Mouse (Mus musculus) heart, adult 2 months (tissue): Measurements from ENCODE around the gene Slc25a4. TPM values are rescaled to one million over a fixed set of nuclear protein-coding genes. Genes with fewer than 3 reads are reported as not detected.
A peak's percentile ranks its signal among the peaks of the same experiment; 100 is the strongest.
"Not testable (repeated sequence)": the region's sequence is repeated elsewhere in the genome, so short reads cannot be mapped to it uniquely, and the experiment has no call there.

Source experiments
- DNase-seq, 2 experiments: peaks; one replicate each; pipeline ENCODE4 v3.0.0; 2021
- H3K27ac ChIP-seq: fragments of 200-600 bp; 2 replicates; pipeline ENCODE4 v1.8.1; 2022
- H3K27me3 ChIP-seq: fragments of 200-500 bp; 2 replicates; pipeline ENCODE4 v1.6.1; 2012; ENCODE audit warnings: mild to moderate bottlenecking, low read length, inconsistent platforms, mixed read lengths; ENCODE audit not compliant: control insufficient read depth, insufficient read depth
- H3K36me3 ChIP-seq: fragments of 200-500 bp; 2 replicates; pipeline ENCODE4 v1.6.1; 2012; ENCODE audit warnings: low read length, inconsistent platforms; ENCODE audit not compliant: control insufficient read depth, insufficient read depth
- H3K4me1 ChIP-seq: fragments of 200-500 bp; 2 replicates; pipeline ENCODE4 v1.6.1; 2011; ENCODE audit warnings: low read length; ENCODE audit not compliant: control insufficient read depth, insufficient read depth
- H3K4me3 ChIP-seq: fragments of 200-600 bp; 2 replicates; pipeline ENCODE4 v1.8.1; 2022
- H3K79me2 ChIP-seq: fragments of 200-500 bp; replicated peaks from 2 replicates; pipeline ENCODE4 v1.6.1; 2012; ENCODE audit warnings: mild to moderate bottlenecking, inconsistent platforms, low read length, moderate library complexity, mixed read lengths; ENCODE audit not compliant: control insufficient read depth, insufficient read depth
- H3K9ac ChIP-seq: fragments of 200-500 bp; 2 replicates; pipeline ENCODE4 v1.6.1; 2012; ENCODE audit warnings: low read depth, mild to moderate bottlenecking, control low read depth, inconsistent platforms, low read length, mixed read lengths
- CTCF ChIP-seq: fragments of 200-600 bp; IDR thresholded peaks from 2 replicates; pipeline ENCODE4 v1.8.1; 2022; ENCODE audit warnings: antibody characterized with exemption, mild to moderate bottlenecking, moderate library complexity
- EP300 ChIP-seq: fragments of 200-500 bp; IDR thresholded peaks from 2 replicates; pipeline ENCODE4 v1.6.1; 2011; ENCODE audit warnings: low read depth, low read length, control low read depth; ENCODE audit not compliant: insufficient read depth
- POLR2A ChIP-seq: fragments of 200-500 bp; IDR thresholded peaks from 2 replicates; pipeline ENCODE4 v1.6.1; 2011; ENCODE audit warnings: mild to moderate bottlenecking, low read depth, low read length, control low read depth; ENCODE audit not compliant: insufficient read depth
- WGBS: fragments of 180-500 bp; shearing (Covaris S2); methylation state at CpG from one replicate; pipeline ENCODE4 v1.1.7; 2018; 5-methylcytosine and 5-hydroxymethylcytosine counted together
- intact Hi-C: fragments of 180-260 bp; cut with DNase I; formaldehyde crosslinking; loops from one replicate; pipeline ENCODE4 v1.15.1; 2025
- polyA plus RNA-seq: library from polyadenylated mRNA; depleted of rRNA; stranded (reverse); fragments of >200 nt; gene quantifications from 2 replicates; pipeline ENCODE4 v1.2.3, GENCODE M21; 2012
- total RNA-seq, 2 experiments: library from RNA; stranded (reverse); gene quantifications; 2 replicates each; pipeline ENCODE4 v1.2.3; 2021

Slc25a4 gene
- total and polyA plus RNA-seq, 3 experiments: 4,382 to 5,412 (median 4,929) TPM

DNA sequence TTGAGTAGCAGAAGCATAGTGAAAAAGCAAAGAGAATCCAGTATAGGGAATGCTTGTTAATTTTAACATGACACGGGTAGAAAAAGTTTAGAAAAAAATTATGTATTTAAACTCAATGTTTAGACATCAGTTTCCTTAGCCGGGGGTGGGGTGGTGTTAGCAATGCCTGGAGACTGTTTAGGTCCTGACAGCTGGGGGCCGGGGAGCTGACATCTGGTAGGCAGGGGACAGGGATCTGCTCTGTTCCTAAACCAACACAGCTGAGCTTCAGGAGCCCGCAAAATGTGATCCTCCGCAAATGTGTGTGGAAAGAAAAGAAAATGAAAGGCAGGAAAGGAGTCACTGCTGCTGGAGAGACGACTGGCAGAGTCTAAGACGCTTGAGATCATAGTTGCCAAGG, 31.9 kb upstream of the Slc25a4 start:
- intact Hi-C loops: loop anchor here (1.0 to 2.0 kb wide), 3 partner anchors 38 to 304 kb away; no protein-coding TSS in a partner anchor
- 56% methylated on average over 7 of the region's 7 CpGs for WGBS

DNA sequence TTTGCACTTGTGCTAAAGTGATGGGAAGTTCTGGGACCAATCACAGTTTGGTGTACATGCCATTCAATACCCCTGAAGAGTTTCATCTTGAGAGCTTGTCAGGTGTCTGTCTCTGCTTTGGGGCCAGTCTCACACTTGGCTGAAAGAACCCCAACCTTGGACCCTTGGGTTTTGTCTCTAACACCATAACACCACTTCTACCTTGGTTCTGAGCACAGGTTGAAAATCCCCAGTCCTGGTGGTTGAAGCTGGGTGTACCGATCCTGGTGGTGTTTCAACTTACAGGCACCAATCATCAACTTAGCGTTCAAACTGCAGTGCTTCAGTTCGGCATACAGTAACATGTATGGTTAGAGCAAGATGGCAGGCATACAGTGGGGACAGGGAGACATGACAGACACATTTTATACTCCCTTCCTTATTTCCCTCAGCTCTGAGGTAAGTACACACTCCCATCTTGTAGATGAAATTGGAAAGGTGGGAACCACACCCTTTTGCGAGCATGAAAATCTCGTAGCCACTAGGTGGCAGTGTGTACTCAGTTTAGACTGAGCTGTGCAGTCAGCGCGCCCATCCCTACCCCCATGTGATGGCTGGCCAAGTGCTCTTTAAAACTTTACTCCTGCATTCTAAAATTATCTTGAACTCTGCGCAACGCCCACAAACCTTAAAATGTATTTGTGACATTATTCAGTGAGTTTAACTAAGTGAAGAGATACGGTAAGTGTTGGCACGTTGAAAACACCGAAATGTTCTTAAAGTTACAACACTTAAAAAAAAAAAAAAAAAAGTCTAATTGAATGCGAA, 30.7 kb upstream of the Slc25a4 start:
- no peak overlapping the region for H3K27ac ChIP-seq
- no peaks in the 10 kb centered on the region for H3K36me3 ChIP-seq
- H3K9ac ChIP-seq: no peak overlapping the region
- peak overlapping the region; percentile 27 for H3K4me3 ChIP-seq
- H3K4me1 ChIP-seq: no peaks in the 10 kb centered on the region
- intact Hi-C loops: loop anchor here (1.0 to 2.0 kb wide), 3 partner anchors 40 to 305 kb away; no protein-coding TSS in a partner anchor
- peak; percentile 94 for TF ChIP-seq EP300
- TF ChIP-seq POLR2A: no peak
- TF ChIP-seq CTCF: peak; percentile 89
- no peaks in the 10 kb centered on the region for H3K27me3 ChIP-seq
- H3K79me2 ChIP-seq: no peaks in the 10 kb centered on the region
- DNase-seq: peak; percentile 73 to 76
- 17% methylated on average over 13 of the region's 13 CpGs for WGBS

More for the DNA sequence above, 31.9 kb upstream of the Slc25a4 start:
- TF ChIP-seq POLR2A (no peak), CTCF (no peak), EP300 (no peak)
- no peak overlapping the region for H3K27ac ChIP-seq
- no peak for DNase-seq
- no peaks in the 10 kb centered on the region for H3K79me2 ChIP-seq
- H3K4me1 ChIP-seq: no peaks in the 10 kb centered on the region
- H3K36me3 ChIP-seq: no peaks in the 10 kb centered on the region
- H3K9ac ChIP-seq: no peak overlapping the region
- no peaks in the 10 kb centered on the region for H3K27me3 ChIP-seq
- H3K4me3 ChIP-seq: no peak overlapping the region

DNA sequence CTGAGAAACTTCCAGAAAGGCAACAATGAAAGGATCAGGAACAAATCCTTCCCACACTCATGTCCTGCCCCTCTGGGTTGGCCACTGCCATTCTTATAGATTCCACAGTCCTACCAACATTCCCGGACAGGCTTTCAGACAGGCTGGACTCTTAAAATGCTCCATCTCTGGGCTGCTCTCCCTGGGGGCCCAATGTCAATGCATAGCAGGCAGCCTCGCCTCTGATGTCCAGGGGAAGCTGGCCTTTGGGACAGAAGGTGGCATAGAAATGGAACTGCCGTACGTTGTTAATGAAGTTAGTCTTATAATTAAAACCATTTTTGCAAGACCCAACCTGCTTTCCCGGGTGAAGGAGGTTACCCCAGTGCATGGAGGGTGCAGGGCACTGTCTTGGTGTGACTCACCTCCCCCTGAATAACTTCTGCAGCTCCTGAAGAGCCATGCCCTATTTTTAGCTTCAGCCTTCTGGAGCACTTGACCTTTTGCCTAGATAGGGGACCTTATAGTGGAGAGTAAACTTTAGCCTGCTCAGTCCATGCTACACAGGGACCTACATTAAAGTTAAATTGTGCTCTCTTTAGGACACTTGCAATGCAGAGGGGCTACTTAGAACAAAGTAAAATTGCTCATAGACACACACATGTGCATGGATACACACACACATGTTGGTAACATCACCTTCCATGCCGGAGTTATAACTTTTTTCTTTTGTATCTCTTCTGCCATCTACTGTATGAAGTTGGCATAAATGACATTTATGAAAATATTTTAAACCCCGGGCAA, 25.5 kb upstream of the Slc25a4 start:
- intact Hi-C loops: loop anchor here (1.0 kb wide), 1 partner anchor 51 kb away; no protein-coding TSS in a partner anchor
- H3K9ac ChIP-seq: peak overlapping the region; percentile 54
- 0 out of 2 replicates have a peak, but pooled peaks cover 2% of the 10 kb centered on the region for H3K4me1 ChIP-seq
- no peaks in the 10 kb centered on the region for H3K27me3 ChIP-seq
- H3K36me3 ChIP-seq: no peaks in the 10 kb centered on the region
- 0 out of 2 replicates have a peak, but pooled peaks have one; percentile 41 for TF ChIP-seq EP300
- TF ChIP-seq POLR2A: no peak
- TF ChIP-seq CTCF: peak; percentile 67
- DNase-seq: peak in 1 of 2 experiments; percentile 48
- WGBS: 37% methylated on average over 7 of the region's 7 CpGs
- H3K27ac ChIP-seq: peak overlapping the region; percentile 87
- H3K4me3 ChIP-seq: no peak overlapping the region
- H3K79me2 ChIP-seq: no peaks in the 10 kb centered on the region

DNA sequence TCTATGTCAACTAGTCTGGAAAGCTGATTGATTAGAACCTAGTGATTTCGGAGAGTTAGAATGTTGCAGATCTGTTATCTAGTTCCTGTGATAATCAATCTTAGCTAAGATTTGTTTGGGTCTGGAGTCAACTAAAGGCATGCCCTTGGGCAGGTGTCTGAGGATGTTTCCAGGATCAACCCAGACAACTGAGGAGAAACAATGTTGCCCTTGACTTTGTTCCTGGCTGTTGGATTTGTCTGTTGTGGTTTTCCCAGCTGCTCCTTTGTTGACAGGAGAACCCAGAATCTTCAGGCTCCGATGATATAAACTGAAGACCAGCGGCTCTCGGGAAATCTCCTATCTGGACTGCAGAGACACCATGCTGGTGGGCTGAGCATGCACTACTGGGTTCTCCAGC, 23.7 kb upstream of the Slc25a4 start:
- H3K36me3 ChIP-seq: no peaks in the 10 kb centered on the region
- no peaks in the 10 kb centered on the region for H3K27me3 ChIP-seq
- no peak for TF ChIP-seq CTCF
- no peak for TF ChIP-seq POLR2A
- no peak for TF ChIP-seq EP300
- no peak for DNase-seq
- intact Hi-C loops: no loop called here
- 0 out of 2 replicates have a peak, but pooled peaks cover 2% of the 10 kb centered on the region for H3K4me1 ChIP-seq
- no peak overlapping the region for H3K9ac ChIP-seq
- H3K27ac ChIP-seq: no peak overlapping the region
- WGBS: 79% methylated on average over 4 of the region's 4 CpGs
- H3K4me3 ChIP-seq: no peak overlapping the region
- no peaks in the 10 kb centered on the region for H3K79me2 ChIP-seq

DNA sequence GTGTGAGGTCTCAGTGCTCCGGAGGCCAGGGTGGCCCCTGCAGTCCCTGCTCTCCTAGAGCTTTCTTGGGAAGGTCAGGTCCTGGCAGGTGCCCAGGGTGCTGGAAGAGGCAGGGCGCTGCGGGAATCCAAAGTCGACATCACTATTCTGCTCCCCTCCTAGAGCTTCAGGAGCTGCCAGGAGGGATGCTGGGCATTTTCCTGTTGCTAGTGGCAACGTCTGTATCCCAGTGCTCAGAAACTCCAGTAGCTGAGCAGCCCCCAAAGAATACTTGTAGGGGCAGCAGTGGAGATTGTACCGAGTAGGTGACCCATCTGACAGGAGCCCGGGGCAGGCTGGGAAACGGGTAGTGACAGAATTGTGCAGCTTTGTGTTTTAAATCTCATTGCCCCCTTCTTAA, 21.7 kb upstream of the Slc25a4 start:
- H3K9ac ChIP-seq: no peak overlapping the region
- WGBS: 52% methylated on average over 8 of the region's 8 CpGs
- TF ChIP-seq CTCF: no peak
- TF ChIP-seq POLR2A: no peak
- TF ChIP-seq EP300: no peak
- H3K4me1 ChIP-seq: 0 out of 2 replicates have a peak, but pooled peaks cover 2% of the 10 kb centered on the region
- no peak overlapping the region for H3K27ac ChIP-seq
- H3K79me2 ChIP-seq: no peaks in the 10 kb centered on the region
- H3K4me3 ChIP-seq: no peak overlapping the region
- intact Hi-C loops: no loop called here
- H3K27me3 ChIP-seq: no peaks in the 10 kb centered on the region
- no peaks in the 10 kb centered on the region for H3K36me3 ChIP-seq
- no peak for DNase-seq

DNA sequence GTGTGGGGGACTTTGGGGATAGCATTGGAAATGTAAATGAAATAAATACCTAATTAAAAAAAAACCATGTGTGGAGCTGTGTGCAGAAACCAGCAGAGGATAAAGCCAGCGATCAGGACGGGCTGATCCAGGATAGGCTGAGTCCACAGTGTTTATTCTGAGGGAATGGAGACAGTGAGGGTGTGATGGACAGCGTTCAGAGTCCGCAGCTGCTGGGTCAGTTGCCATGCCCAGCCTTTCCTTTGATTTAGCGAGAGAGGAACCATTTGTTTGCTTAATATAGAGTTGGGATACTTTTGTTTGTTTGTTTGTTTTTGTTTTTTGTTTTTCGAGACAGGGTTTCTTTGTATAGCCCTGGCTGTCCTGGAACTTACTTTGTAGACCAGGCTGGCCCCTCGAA, 20.9 kb upstream of the Slc25a4 start:
- intact Hi-C loops, H3K4me3 ChIP-seq, H3K27ac ChIP-seq, H3K79me2 ChIP-seq, H3K9ac ChIP-seq, H3K36me3 ChIP-seq, H3K27me3 ChIP-seq, DNase-seq, H3K4me1 ChIP-seq: not testable (repeated sequence)
- WGBS: 80% methylated on average over 7 of the region's 7 CpGs
